Mouse (Mus musculus) lung, embryonic 16.5 days (tissue): ENCODE measurements around the gene Sbno2. TPM values are rescaled to one million over a fixed set of nuclear protein-coding genes. Genes with fewer than 3 reads are reported as not detected.
A peak's percentile ranks its signal among the peaks of the same experiment; 100 is the strongest.

Experiments
- ATAC-seq: fragments of 200-750 bp; cut with Nextera tagmentation; 2 replicates; pipeline ENCODE4 v1.8.0; 2017; ENCODE audit warnings: low read depth, mild to moderate bottlenecking, moderate library complexity
- H3K27ac ChIP-seq: fragments of 300-500 bp; sonication (generic); 2 replicates; pipeline ENCODE4 v1.5.1; 2014; ENCODE audit warnings: mild to moderate bottlenecking, control low read depth, low read length
- H3K27me3 ChIP-seq: fragments of 300-500 bp; sonication (generic); 2 replicates; pipeline ENCODE4 v1.6.1; 2014; ENCODE audit warnings: low read depth, low read length, mixed read lengths; ENCODE audit not compliant: control insufficient read depth, insufficient read depth
- H3K36me3 ChIP-seq: fragments of 300-500 bp; sonication (generic); 2 replicates; pipeline ENCODE4 v1.6.1; 2014; ENCODE audit warnings: low read length; ENCODE audit not compliant: control insufficient read depth, insufficient read depth
- H3K4me1 ChIP-seq: fragments of 300-500 bp; sonication (generic); replicated peaks from 2 replicates; pipeline ENCODE4 v1.6.1; 2014; ENCODE audit warnings: low read length, mixed read lengths; ENCODE audit not compliant: control insufficient read depth, insufficient read depth
- H3K4me2 ChIP-seq: fragments of 300-500 bp; sonication (generic); 2 replicates; pipeline ENCODE4 v1.6.1; 2014; ENCODE audit warnings: low read depth, low read length, control low read depth
- H3K4me3 ChIP-seq: fragments of 300-500 bp; sonication (generic); 2 replicates; pipeline ENCODE4 v1.5.1; 2014; ENCODE audit warnings: mild to moderate bottlenecking, low read length, control low read depth
- H3K9ac ChIP-seq: fragments of 300-500 bp; sonication (generic); 2 replicates; pipeline ENCODE4 v1.6.1; 2014; ENCODE audit warnings: low read length, control low read depth
- H3K9me3 ChIP-seq: fragments of 300-500 bp; sonication (generic); 2 replicates; pipeline ENCODE4 v1.6.1; 2016; ENCODE audit warnings: low read length; ENCODE audit not compliant: control insufficient read depth
- WGBS: fragments of 180-500 bp; shearing (Covaris S2); extraction: QIAGEN DNeasy Blood & Tissue Kit; methylation state at CpG from one replicate; pipeline ENCODE4 v1.1.7; 2014; 5-methylcytosine and 5-hydroxymethylcytosine counted together
- polyA plus RNA-seq: library from polyadenylated mRNA; unstranded; fragments of >200 nt; fragmentation: Nextera tagmentation; extraction: Ambion mirVana; gene quantifications from 2 replicates; pipeline ENCODE4 v1.2.1, GENCODE M21; 2015

Gene Sbno2
- polyA plus RNA-seq, 1 experiment from 2014 or later = 18.7 TPM

- Histone ChIP-seq H3K4me1 (peaks cover 46% of the 10 kb centered on the region), H3K27ac (peak overlapping the region; percentile 100), H3K36me3 (peaks cover 29% of the 10 kb centered on the region), H3K4me3 (peak overlapping the region; percentile 88), H3K4me2 (peak overlapping the region; percentile 61), H3K9me3 (no peaks in the 10 kb centered on the region), H3K27me3 (no peaks in the 10 kb centered on the region), H3K9ac (peak overlapping the region; percentile 92)
- ATAC-seq = peak; percentile 56
- WGBS = under 1% methylated on average over 56 of the region's 57 CpGs
Observed at GRCm38 (mm10) chr10:80148610-80149290, 43.4 kb upstream of the Sbno2 start.

GRCm38 (mm10) chr10:80147719-80148601 is 42.6 kb upstream of the Sbno2 start, which contains the start of gene Midn:
TSS of gene Midn (plus strand) at chr10:80148272.
- Histone ChIP-seq H3K4me1 (peaks cover 39% of the 10 kb centered on the region), H3K9ac (peak within 1 kb of the TSS; percentile 92), H3K36me3 (peaks cover 24% of the 10 kb centered on the region), H3K27ac (peak within 1 kb of the TSS; percentile 100), H3K27me3 (no peaks in the 10 kb centered on the region), H3K4me2 (peak within 1 kb of the TSS; percentile 61), H3K4me3 (peak within 1 kb of the TSS; percentile 88), H3K9me3 (no peaks in the 10 kb centered on the region)
- peak; percentile 52 for ATAC-seq
- under 1% methylated on average over 28 of the region's 42 CpGs for WGBS

- peak overlapping the region; percentile 92 for H3K9ac ChIP-seq
- H3K9me3 ChIP-seq = no peaks in the 10 kb centered on the region
- H3K27ac ChIP-seq = peak overlapping the region; percentile 100
- ATAC-seq = no peak
- H3K4me1 ChIP-seq = peaks cover 36% of the 10 kb centered on the region
- H3K36me3 ChIP-seq = peaks cover 22% of the 10 kb centered on the region
- H3K4me2 ChIP-seq = peak overlapping the region; percentile 61
- H3K27me3 ChIP-seq = no peaks in the 10 kb centered on the region
- H3K4me3 ChIP-seq = peak overlapping the region; percentile 88
- 65% methylated on average over 5 of the region's 5 CpGs for WGBS
Observed at GRCm38 (mm10) chr10:80147146-80147718, 41.9 kb upstream of the Sbno2 start.

- Histone ChIP-seq H3K27me3 (no peaks in the 10 kb centered on the region), H3K9me3 (no peaks in the 10 kb centered on the region), H3K4me3 (no peak overlapping the region), H3K27ac (peak overlapping the region; percentile 100), H3K4me2 (no peak overlapping the region), H3K4me1 (peaks cover 30% of the 10 kb centered on the region), H3K9ac (peak overlapping the region; percentile 42; the same call in 1 of the 2 replicates), H3K36me3 (peaks cover 19% of the 10 kb centered on the region)
- 62% methylated on average over 4 of the region's 4 CpGs for WGBS
- no peak for ATAC-seq
Observed at GRCm38 (mm10) chr10:80146568-80147011, 41.2 kb upstream of the Sbno2 start.

GRCm38 (mm10) chr10:80145896-80146295 is 40.5 kb upstream of the Sbno2 start:
- no peak overlapping the region for H3K4me2 ChIP-seq
- ATAC-seq = no peak
- no peaks in the 10 kb centered on the region for H3K27me3 ChIP-seq
- no peak overlapping the region for H3K4me3 ChIP-seq
- H3K4me1 ChIP-seq = peaks cover 32% of the 10 kb centered on the region
- no peaks in the 10 kb centered on the region for H3K9me3 ChIP-seq
- peaks cover 18% of the 10 kb centered on the region for H3K36me3 ChIP-seq
- 75% methylated on average over 6 of the region's 6 CpGs for WGBS
- peak overlapping the region; percentile 100 for H3K27ac ChIP-seq
- H3K9ac ChIP-seq = 0 out of 2 replicates have a peak overlapping the region, but pooled peaks have one; percentile 8

GRCm38 (mm10) chr10:80144864-80145838 is 39.8 kb upstream of the Sbno2 start:
- Histone ChIP-seq H3K4me1 (peaks cover 33% of the 10 kb centered on the region), H3K27ac (peak overlapping the region; percentile 77), H3K4me3 (no peak overlapping the region), H3K36me3 (peaks cover 18% of the 10 kb centered on the region), H3K27me3 (no peaks in the 10 kb centered on the region), H3K9me3 (no peaks in the 10 kb centered on the region), H3K9ac (no peak overlapping the region), H3K4me2 (no peak overlapping the region)
- ATAC-seq = no peak
- WGBS = 71% methylated on average over 20 of the region's 20 CpGs

- Histone ChIP-seq H3K9ac (no peak overlapping the region), H3K27me3 (peaks cover 2% of the 10 kb centered on the region; the same call in 1 of the 2 replicates), H3K27ac (no peak overlapping the region), H3K36me3 (peaks cover 18% of the 10 kb centered on the region), H3K9me3 (no peaks in the 10 kb centered on the region), H3K4me1 (peaks cover 36% of the 10 kb centered on the region), H3K4me3 (no peak overlapping the region), H3K4me2 (no peak overlapping the region)
- WGBS = 85% methylated on average over 12 of the region's 12 CpGs
- no peak for ATAC-seq
Observed at GRCm38 (mm10) chr10:80144159-80144558, 38.8 kb upstream of the Sbno2 start.

- H3K4me1 ChIP-seq = peaks cover 37% of the 10 kb centered on the region
- H3K4me3 ChIP-seq = no peak overlapping the region
- 91% methylated on average over 7 of the region's 7 CpGs for WGBS
- no peak for ATAC-seq
- no peak overlapping the region for H3K4me2 ChIP-seq
- H3K9ac ChIP-seq = no peak overlapping the region
- H3K27me3 ChIP-seq = peaks cover 3% of the 10 kb centered on the region; the same call in 1 of the 2 replicates
- H3K27ac ChIP-seq = no peak overlapping the region
- no peaks in the 10 kb centered on the region for H3K9me3 ChIP-seq
- peaks cover 18% of the 10 kb centered on the region for H3K36me3 ChIP-seq
Observed at GRCm38 (mm10) chr10:80143664-80144063, 38.3 kb upstream of the Sbno2 start.
